Mouse (Mus musculus) brain, adult 2 months (tissue): ENCODE data around the gene Rapgef3.

Source experiments
- DNase-seq: peaks from one replicate; pipeline ENCODE4 v3.0.0; 2011; ENCODE audit warnings: low read depth, low spot score

Gene Rapgef3

GRCm38 (mm10) chr15:97793386-97794153 lies 25.8 kb upstream of the Rapgef3 start:
- no peak for DNase-seq

- DNase-seq: peak; percentile 27
Observed at GRCm38 (mm10) chr15:97791126-97791700, 23.4 kb upstream of the Rapgef3 start.

- peak; percentile 84 for DNase-seq
Observed at GRCm38 (mm10) chr15:97789761-97790505, 22.2 kb upstream of the Rapgef3 start.

GRCm38 (mm10) chr15:97788821-97789220 lies 21.0 kb upstream of the Rapgef3 start:
- DNase-seq: peak; percentile 96

GRCm38 (mm10) chr15:97787799-97788667 lies 20.3 kb upstream of the Rapgef3 start:
- DNase-seq: peak; percentile 84

GRCm38 (mm10) chr15:97787148-97787798 lies 19.5 kb upstream of the Rapgef3 start:
- DNase-seq: no peak

GRCm38 (mm10) chr15:97786412-97787112 lies 18.8 kb upstream of the Rapgef3 start:
- peak; percentile 63 for DNase-seq

- peak; percentile 92 for DNase-seq
Observed at GRCm38 (mm10) chr15:97785731-97786411, 18.1 kb upstream of the Rapgef3 start.

- peak; percentile 53 for DNase-seq
Observed at GRCm38 (mm10) chr15:97784561-97785161, 16.9 kb upstream of the Rapgef3 start.

- peak; percentile 95 for DNase-seq
Observed at GRCm38 (mm10) chr15:97784092-97784559, 16.4 kb upstream of the Rapgef3 start.

- DNase-seq: peak; percentile 48
Observed at GRCm38 (mm10) chr15:97782749-97783105, 15.0 kb upstream of the Rapgef3 start.

GRCm38 (mm10) chr15:97781961-97782748 lies 14.4 kb upstream of the Rapgef3 start:
- peak; percentile 71 for DNase-seq

GRCm38 (mm10) chr15:97780611-97781031 lies 12.8 kb upstream of the Rapgef3 start:
- DNase-seq: peak; percentile 60

- DNase-seq: no peak
Observed at GRCm38 (mm10) chr15:97779576-97779975, 11.8 kb upstream of the Rapgef3 start.

- DNase-seq: no peak
Observed at GRCm38 (mm10) chr15:97778311-97779098, 10.7 kb upstream of the Rapgef3 start, which contains the start of gene Slc48a1. Gene Slc48a1 (plus strand): TSS chr15:97778520.

- no peak for DNase-seq
Observed at GRCm38 (mm10) chr15:97776919-97777318, 9.1 kb upstream of the Rapgef3 start.

- DNase-seq: peak; percentile 82
Observed at GRCm38 (mm10) chr15:97776514-97776913, 8.7 kb upstream of the Rapgef3 start.
